Mouse (Mus musculus): Measurements from ENCODE around the gene Mt2.

- no peak for TF ChIP-seq POLR2A (IDR thresholded peaks at IDR 0.05; ENCODE audit: insufficient read depth, low read depth, low read length)
- no peak for TF ChIP-seq CTCF (IDR thresholded peaks at IDR 0.05; ENCODE audit: insufficient read depth, low read depth, low read length)
Observed at GRCm38 (mm10) chr8:94182055-94182929, 9.8 kb downstream of the Mt2 start.

Measured in olfactory bulb, adult 2 months (tissue).